Mouse (Mus musculus) intestine, embryonic 14.5 days (tissue): ENCODE results near the gene Fcgr4. TPM values are rescaled to one million over a fixed set of nuclear protein-coding genes. Genes with fewer than 3 reads are reported as not detected.
"Not testable (repeated sequence)": the region's sequence is repeated elsewhere in the genome, so short reads cannot be mapped to it uniquely, and the experiment has no call there.

Source experiments
- ATAC-seq: fragments of 200-750 bp; cut with Nextera tagmentation; replicated peaks from 2 replicates; pipeline ENCODE4 v1.8.0; 2017; ENCODE audit warnings: low read depth, moderate number of reproducible peaks, moderate TSS enrichment, moderate library complexity; ENCODE audit not compliant: low FRiP score, low TSS enrichment
- DNase-seq: peaks from one replicate; pipeline ENCODE4 v3.0.0-alpha.2; 2018; ENCODE audit warnings: low spot score
- H3K27ac ChIP-seq: fragments of 300-500 bp; sonication (generic); 2 replicates; pipeline ENCODE4 v1.5.1; 2014; ENCODE audit warnings: low read depth, mild to moderate bottlenecking, control low read depth
- H3K27me3 ChIP-seq: fragments of 300-500 bp; sonication (generic); replicated peaks from 2 replicates; pipeline ENCODE4 v1.6.1; 2014; ENCODE audit warnings: low read length, control low read depth; ENCODE audit not compliant: control insufficient read depth, insufficient read depth
- H3K36me3 ChIP-seq: fragments of 300-500 bp; sonication (generic); 2 replicates; pipeline ENCODE4 v1.6.1; 2014; ENCODE audit warnings: low read length, control low read depth; ENCODE audit not compliant: control insufficient read depth, insufficient read depth
- H3K4me1 ChIP-seq: fragments of 300-500 bp; sonication (generic); replicated peaks from 2 replicates; pipeline ENCODE4 v1.6.1; 2014; ENCODE audit warnings: low read length, control low read depth, mixed read lengths; ENCODE audit not compliant: control insufficient read depth, insufficient read depth
- H3K4me2 ChIP-seq: fragments of 300-500 bp; sonication (generic); 2 replicates; pipeline ENCODE4 v1.6.1; 2014; ENCODE audit warnings: low read length
- H3K4me3 ChIP-seq: fragments of 300-500 bp; sonication (generic); 2 replicates; pipeline ENCODE4 v1.5.1; 2014; ENCODE audit warnings: low read depth, low read length, control low read depth, mixed read lengths
- H3K9ac ChIP-seq: fragments of 300-500 bp; sonication (generic); 2 replicates; pipeline ENCODE4 v1.6.1; 2014; ENCODE audit warnings: mild to moderate bottlenecking, low read length
- H3K9me3 ChIP-seq: fragments of 300-500 bp; sonication (generic); 2 replicates; pipeline ENCODE4 v1.6.1; 2016; ENCODE audit warnings: low read length, control low read depth; ENCODE audit not compliant: control insufficient read depth
- WGBS: fragments of 180-500 bp; shearing (Covaris S2); extraction: QIAGEN DNeasy Blood & Tissue Kit; methylation state at CpG from one replicate; pipeline ENCODE4 v1.1.7; 2014; 5-methylcytosine and 5-hydroxymethylcytosine counted together
- polyA plus RNA-seq: library from polyadenylated mRNA; unstranded; fragments of >200 nt; fragmentation: Nextera tagmentation; extraction: Ambion mirVana; gene quantifications from 2 replicates; pipeline ENCODE4 v1.2.1, GENCODE M21; 2014

Gene Fcgr4
- polyA plus RNA-seq: 1.0 and 1.1 TPM in 2 replicates

DNA sequence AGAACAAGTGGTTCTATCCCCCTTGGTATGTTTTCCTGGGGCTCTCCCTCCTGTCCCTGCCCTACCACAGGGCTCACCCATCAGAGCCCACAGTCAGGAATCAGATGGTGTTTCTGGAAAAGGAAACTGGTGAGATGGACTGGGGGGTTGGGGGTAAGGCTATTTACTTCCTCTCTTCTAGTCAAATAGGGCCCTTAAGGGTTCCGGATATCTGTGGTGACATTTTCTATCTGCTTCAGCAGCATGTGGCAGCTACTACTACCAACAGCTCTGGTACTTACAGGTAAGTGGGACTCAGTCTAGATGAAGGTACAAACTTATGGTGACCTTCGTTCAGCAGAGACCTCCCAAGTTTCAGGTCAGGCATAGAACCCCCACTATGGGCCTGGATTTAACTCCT, at the start of gene Fcgr4:
Gene Fcgr4 (plus strand): TSS at position 184 of the 400 bp plus-strand sequence.
- Histone ChIP-seq H3K4me1 (no peaks in the 10 kb centered on the region), H3K27me3 (no peaks in the 10 kb centered on the region), H3K9me3 (no peaks in the 10 kb centered on the region), H3K36me3 (no peaks in the 10 kb centered on the region), H3K27ac (no peak within 1 kb of the TSS), H3K4me2 (no peak within 1 kb of the TSS), H3K9ac (no peak within 1 kb of the TSS), H3K4me3 (no peak within 1 kb of the TSS)
- DNase-seq (no peak), ATAC-seq (no peak)
- WGBS: 87% methylated on average over 2 of the region's 2 CpGs

DNA sequence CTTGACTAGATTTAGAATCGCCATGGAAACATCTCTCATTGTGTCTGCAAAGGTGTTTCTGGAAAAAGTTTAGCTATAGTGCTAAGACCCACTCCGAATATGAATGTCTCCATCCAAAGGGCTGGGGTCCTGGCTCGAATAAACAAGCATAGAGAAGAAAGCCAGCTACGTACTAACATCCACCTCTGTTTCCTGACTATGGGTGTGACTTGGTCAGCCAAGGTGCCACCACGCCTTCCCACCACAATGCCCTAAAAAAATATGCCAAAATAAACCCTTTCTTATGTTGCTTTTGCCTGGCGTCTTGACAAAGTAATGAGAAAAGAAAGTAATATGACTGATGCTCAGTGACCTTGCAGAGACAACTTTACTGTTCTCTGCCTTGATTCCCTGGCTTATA, 46.2 kb upstream of the Fcgr4 start:
- DNase-seq: no peak
- Histone ChIP-seq H3K9me3 (no peaks in the 10 kb centered on the region), H3K27me3 (no peaks in the 10 kb centered on the region), H3K36me3 (no peaks in the 10 kb centered on the region), H3K4me2 (no peak overlapping the region), H3K4me3 (no peak overlapping the region), H3K9ac (no peak overlapping the region), H3K4me1 (no peaks in the 10 kb centered on the region), H3K27ac (no peak overlapping the region)
- 83% methylated on average over 6 of the region's 6 CpGs for WGBS
- ATAC-seq: no peak

DNA sequence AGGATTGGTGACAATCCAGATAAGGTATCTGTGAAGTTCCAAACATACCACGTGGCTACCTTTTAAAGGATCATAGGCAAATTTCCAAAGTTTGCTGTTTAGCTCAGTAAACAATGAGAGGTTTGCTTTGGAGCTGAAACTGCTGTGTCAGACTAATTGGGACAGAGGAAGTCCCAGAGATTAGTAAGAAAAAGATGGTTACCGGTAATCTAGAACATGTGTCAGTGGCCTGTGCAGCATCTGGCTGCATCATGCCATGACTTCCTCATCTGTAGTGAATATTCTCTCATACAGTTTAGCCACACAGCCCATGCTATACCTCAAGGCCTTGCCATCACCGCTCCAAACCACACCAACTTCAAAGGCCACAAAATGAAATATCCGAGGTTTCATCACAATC, 45.8 kb upstream of the Fcgr4 start:
- DNase-seq: no peak
- H3K9me3 ChIP-seq: no peaks in the 10 kb centered on the region
- no peaks in the 10 kb centered on the region for H3K36me3 ChIP-seq
- 76% methylated on average over 4 of the region's 4 CpGs for WGBS
- no peaks in the 10 kb centered on the region for H3K27me3 ChIP-seq
- H3K4me2 ChIP-seq: no peak overlapping the region
- no peak for ATAC-seq
- H3K27ac ChIP-seq: no peak overlapping the region
- H3K4me1 ChIP-seq: no peaks in the 10 kb centered on the region
- no peak overlapping the region for H3K4me3 ChIP-seq
- H3K9ac ChIP-seq: no peak overlapping the region

DNA sequence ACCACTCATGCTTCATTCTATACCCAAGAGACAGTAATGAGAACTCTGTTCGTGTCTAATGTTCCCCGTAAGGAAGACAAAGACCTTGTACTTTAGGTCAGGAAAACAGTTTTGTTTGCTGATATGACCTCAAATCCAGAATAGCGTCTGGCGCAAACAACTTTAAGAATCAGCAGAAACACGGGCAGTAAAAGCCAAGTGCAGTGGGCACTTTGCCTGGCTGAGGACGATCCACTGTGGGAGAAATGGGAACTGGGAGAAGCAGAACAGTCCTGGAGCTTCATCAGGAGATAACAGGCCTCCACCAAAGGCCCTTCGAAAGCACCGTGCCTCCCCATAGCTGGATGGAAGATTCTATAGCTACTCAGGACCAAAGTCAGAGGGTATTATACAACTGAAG, 44.5 kb upstream of the Fcgr4 start:
- no peak for ATAC-seq

DNA sequence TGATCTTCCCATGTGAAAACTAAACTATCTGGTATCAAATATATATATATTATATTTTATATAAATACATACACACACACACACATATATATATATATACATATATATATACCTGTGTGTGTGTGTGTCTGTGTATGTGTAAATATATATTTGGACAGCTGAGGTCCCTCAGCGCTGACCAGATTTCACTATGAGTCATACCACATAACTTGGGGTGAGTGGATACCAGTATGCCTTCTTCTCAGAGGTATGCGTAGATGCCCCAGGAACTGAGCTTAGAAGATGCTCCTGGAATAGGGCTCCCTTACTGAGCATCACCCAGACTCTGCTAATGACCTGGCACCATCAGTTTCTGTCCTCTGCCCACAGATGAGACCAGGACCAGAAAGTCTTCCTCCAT, 44.0 kb upstream of the Fcgr4 start:
- Histone ChIP-seq H3K27ac (no peak overlapping the region), H3K9ac (no peak overlapping the region), H3K36me3 (no peaks in the 10 kb centered on the region), H3K4me1 (no peaks in the 10 kb centered on the region), H3K9me3 (no peaks in the 10 kb centered on the region), H3K27me3 (no peaks in the 10 kb centered on the region), H3K4me2 (no peak overlapping the region), H3K4me3 (no peak overlapping the region)
- DNase-seq: no peak
- 96% methylated on average over 2 of the region's 2 CpGs for WGBS
- ATAC-seq: no peak

More for the DNA sequence above, 44.5 kb upstream of the Fcgr4 start:
- no peaks in the 10 kb centered on the region for H3K9me3 ChIP-seq
- no peak overlapping the region for H3K4me2 ChIP-seq
- H3K27ac ChIP-seq: no peak overlapping the region
- H3K9ac ChIP-seq: no peak overlapping the region
- DNase-seq: no peak
- no peak overlapping the region for H3K4me3 ChIP-seq
- H3K36me3 ChIP-seq: no peaks in the 10 kb centered on the region
- 86% methylated on average over 8 of the region's 8 CpGs for WGBS
- no peaks in the 10 kb centered on the region for H3K4me1 ChIP-seq
- H3K27me3 ChIP-seq: no peaks in the 10 kb centered on the region

DNA sequence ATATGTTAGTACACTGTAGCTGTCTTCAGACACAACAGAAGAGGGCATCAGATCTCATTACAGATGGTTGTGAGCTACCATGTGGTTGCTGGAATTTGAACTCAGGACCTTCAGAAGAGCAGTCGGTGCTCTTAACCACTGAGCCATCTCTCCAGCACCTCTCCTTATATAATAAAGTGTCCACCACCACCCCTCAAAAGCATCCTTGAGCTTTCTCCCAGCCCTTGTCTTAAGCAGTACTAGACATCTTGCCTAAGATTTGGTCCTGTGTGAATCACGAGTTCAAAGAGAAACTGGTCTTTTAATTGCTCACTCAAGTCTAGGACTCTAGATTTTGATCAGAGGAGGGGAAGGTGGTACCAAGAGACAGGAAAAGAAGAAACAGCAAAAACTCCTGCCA, 43.4 kb upstream of the Fcgr4 start:
- H3K9ac ChIP-seq, DNase-seq, ATAC-seq, H3K4me3 ChIP-seq, H3K4me1 ChIP-seq, H3K36me3 ChIP-seq, H3K27ac ChIP-seq, H3K4me2 ChIP-seq, H3K9me3 ChIP-seq, H3K27me3 ChIP-seq: not testable (repeated sequence)
- WGBS: 67% methylated on average over 2 of the region's 2 CpGs

DNA sequence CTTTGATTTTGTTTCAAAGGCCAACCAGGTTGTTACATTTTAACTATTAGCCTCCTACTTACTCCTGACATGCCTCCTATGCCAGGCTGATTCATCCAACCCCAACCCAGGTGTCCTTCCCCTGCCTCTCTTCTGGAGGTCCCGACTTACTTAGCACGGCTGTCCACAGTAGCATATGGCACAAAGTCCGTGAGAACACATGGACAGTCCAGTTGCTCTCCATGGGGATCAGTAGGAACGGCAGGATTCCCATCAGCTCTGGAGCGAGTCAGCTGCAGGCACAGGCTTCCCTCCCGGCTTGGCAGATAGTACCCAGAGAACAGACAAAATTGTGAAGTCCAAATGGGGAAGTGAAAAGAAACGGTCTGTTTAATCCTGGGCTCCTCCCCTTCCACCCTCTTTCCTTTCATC, 43.0 kb upstream of the Fcgr4 start:
- H3K36me3 ChIP-seq: no peaks in the 10 kb centered on the region
- ATAC-seq (no peak), DNase-seq (no peak)
- 74% methylated on average over 7 of the region's 7 CpGs for WGBS
- no peaks in the 10 kb centered on the region for H3K9me3 ChIP-seq
- no peak overlapping the region for H3K27ac ChIP-seq
- no peaks in the 10 kb centered on the region for H3K27me3 ChIP-seq
- H3K4me3 ChIP-seq: no peak overlapping the region
- no peak overlapping the region for H3K9ac ChIP-seq
- H3K4me2 ChIP-seq: no peak overlapping the region
- H3K4me1 ChIP-seq: no peaks in the 10 kb centered on the region

DNA sequence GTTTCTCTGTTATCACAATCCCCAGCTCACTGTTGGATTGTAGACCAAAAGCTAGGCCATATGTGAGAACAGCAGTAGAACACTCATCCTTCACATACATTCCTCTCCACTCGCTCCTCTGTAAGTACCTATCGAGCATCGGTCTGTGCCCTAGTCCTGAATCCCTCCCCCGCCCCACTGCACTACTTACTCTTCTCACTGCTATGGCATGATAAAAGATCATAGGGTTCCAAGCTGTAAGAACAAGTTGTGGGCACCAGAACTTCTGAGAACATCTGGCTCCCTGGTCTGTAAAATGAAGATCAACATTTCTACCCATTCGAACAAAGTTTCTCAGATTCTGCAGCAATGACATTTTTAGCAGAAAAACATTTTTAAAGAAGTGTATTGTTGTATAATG, 42.3 kb upstream of the Fcgr4 start, which contains the start of gene Fcgr2b:
Gene Fcgr2b (minus strand): TSS at position 101 of the 400 bp plus-strand sequence.
- WGBS: 83% methylated on average over 5 of the region's 5 CpGs
- no peaks in the 10 kb centered on the region for H3K4me1 ChIP-seq
- DNase-seq: no peak
- H3K9ac ChIP-seq: no peak within 1 kb of the TSS
- no peaks in the 10 kb centered on the region for H3K36me3 ChIP-seq
- H3K9me3 ChIP-seq: no peaks in the 10 kb centered on the region
- ATAC-seq: no peak
- no peak within 1 kb of the TSS for H3K4me3 ChIP-seq
- H3K27me3 ChIP-seq: no peaks in the 10 kb centered on the region
- H3K27ac ChIP-seq: no peak within 1 kb of the TSS
- H3K4me2 ChIP-seq: no peak within 1 kb of the TSS

DNA sequence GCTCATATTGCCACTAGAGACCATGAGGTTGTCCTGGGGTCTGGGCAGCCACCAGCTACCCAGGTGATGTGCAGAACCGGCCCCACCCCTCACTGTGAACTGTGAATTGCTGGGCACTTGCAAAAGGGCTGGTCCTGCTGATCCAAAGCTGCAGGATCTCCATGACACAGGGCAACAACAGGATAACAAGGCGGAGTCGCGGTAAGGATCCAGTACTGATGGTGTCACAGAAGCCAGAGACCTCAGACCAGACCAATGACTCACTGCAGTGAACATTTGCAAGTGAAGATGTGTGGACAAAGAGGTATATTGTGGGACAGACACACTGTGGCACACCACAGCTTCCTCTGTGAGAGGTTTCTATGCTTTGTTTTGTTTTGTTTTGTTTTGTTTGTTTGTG, 40.1 kb upstream of the Fcgr4 start:
- ATAC-seq (no peak), DNase-seq (no peak)
- no peaks in the 10 kb centered on the region for H3K36me3 ChIP-seq
- no peak overlapping the region for H3K4me3 ChIP-seq
- H3K27ac ChIP-seq: no peak overlapping the region
- no peak overlapping the region for H3K9ac ChIP-seq
- H3K4me2 ChIP-seq: no peak overlapping the region
- no peaks in the 10 kb centered on the region for H3K27me3 ChIP-seq
- no peaks in the 10 kb centered on the region for H3K9me3 ChIP-seq
- H3K4me1 ChIP-seq: no peaks in the 10 kb centered on the region
- WGBS: 79% methylated on average over 4 of the region's 4 CpGs
